Mouse (Mus musculus) lung, adult 2 months (tissue): ENCODE measurements around the gene Gm20388.

Experiments
- CTCF ChIP-seq: fragments of 200-500 bp; IDR thresholded peaks from 2 replicates; pipeline ENCODE4 v1.5.1; 2011; ENCODE audit warnings: mild to moderate bottlenecking, low read length, control low read depth; ENCODE audit not compliant: insufficient read depth
- POLR2A ChIP-seq: fragments of 200-500 bp; IDR thresholded peaks from 2 replicates; pipeline ENCODE4 v1.6.1; 2011; ENCODE audit warnings: low read depth, mild to moderate bottlenecking, control low read depth, low read length, borderline replicate concordance; ENCODE audit errors: extremely low read depth

GRCm38 (mm10) chr8:121578676-121579451, 1668.2 kb downstream of the Gm20388 start, which contains the start of gene Fbxo31:
- TF ChIP-seq CTCF (no peak), POLR2A (peak; percentile 91; the same call in 1 of the 2 replicates)
